Mouse (Mus musculus) embryo, embryonic 10.5 days (tissue): ENCODE results near the gene Ptpn11.

Source experiments
- DNase-seq: peaks from one replicate; pipeline ENCODE4 v3.0.0-alpha.2; 2015; ENCODE audit warnings: low spot score

The Ptpn11 gene

DNA sequence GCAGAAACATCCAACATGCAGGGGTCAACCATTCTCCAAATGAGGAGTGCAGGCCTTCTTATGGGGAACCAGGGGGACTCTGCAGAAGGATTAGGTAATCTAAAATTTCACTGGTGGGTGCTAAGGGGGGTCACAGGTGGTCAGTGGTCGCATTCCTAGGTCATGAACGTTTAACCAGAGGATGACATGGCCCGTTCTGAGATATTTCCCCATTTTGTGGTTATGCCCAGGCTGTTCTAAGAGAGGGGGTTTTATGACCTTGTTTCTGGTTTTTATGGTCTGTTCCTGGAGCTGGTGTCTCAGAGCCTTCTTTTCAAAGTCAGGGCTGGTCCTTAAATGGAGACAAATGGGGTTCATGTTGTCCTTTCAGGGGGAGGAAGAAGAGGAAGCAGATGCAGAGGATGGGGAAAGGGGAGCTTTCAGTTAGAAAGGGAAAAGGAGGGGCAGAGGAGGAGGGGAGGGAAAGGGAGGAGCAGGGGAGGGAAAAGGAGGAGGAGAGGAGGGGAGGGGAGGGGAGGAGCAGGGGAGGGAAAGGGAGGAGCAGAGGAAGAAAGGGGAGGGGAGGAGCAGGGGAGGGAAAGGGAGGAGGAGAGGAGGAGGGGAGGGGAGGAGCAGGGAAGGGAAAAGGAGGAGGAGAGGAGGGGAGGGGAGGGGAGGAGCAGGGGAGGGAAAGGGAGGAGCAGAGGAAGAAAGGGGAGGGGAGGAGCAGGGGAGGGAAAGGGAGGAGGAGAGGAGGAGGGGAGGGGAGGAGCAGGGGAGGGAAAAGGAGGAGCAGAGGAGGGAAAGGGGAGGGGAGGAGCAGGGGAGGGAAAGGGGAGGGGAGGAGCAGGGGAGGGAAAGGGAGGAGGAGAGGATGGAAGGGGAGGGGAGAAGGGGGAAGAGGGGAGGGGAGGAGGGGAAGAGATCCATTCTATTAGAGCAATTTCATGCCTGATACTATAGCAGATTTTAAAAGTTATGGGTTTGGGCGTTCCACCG, 66.7 kb downstream of the Ptpn11 start:
- peak; percentile 13 for DNase-seq

DNA sequence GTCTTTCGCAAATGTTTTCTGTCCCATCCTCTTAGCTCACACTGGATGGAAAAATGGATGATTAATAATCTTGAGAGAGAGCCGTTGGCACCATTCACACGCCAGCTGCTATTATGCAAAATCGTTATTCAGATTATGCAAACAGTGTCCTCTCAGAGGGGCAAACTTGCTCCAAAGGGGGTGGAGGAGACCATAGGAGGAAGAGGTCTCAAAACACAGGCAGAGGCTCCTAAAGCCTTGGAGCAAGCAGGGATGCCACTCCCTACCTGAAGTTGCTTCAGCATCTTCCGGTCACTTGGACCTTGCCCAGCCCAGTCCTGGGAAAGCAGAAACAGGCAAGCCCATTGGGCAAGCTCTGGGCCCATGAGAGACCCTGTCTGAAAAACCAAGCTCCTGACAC, 67.8 kb downstream of the Ptpn11 start:
- DNase-seq = no peak

DNA sequence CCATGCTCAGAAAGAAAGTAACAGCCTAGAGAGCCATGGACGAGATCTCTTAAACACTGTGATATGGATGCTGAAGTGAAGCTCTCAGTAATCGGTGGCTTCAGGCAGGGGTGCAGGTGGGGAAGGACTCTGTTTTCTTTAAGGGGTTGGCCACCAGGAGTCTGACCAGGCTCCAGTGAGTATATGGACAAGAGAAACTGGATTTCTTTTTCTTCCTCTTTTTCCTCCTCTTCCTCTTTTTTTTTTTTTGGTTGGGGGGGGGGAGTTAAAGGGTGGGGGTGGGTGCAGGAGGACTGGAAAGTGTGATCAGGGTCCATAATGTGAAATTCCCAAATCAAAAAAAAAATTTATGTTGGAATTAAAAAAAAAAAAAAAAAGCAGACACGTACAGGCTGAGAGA, 68.6 kb downstream of the Ptpn11 start:
- no peak for DNase-seq

DNA sequence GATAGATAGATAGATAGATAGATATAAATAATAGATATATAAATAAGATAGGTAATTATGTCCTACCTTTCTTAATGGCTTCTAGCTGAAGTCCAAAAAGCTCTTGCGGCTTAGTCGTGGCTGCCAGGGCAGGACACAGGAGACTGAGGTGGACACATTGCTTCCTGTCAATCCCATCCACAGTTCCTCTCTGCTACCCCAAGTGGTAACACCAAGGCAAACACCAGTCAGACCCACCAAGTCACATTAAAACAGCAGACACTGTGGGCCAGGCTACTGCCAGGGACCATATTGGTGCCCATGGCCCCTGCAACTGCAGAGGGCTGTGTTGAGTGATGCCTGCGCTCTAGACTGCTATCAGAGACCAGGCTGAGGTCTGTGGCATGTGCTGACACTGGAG, 69.2 kb downstream of the Ptpn11 start:
- no peak for DNase-seq

DNA sequence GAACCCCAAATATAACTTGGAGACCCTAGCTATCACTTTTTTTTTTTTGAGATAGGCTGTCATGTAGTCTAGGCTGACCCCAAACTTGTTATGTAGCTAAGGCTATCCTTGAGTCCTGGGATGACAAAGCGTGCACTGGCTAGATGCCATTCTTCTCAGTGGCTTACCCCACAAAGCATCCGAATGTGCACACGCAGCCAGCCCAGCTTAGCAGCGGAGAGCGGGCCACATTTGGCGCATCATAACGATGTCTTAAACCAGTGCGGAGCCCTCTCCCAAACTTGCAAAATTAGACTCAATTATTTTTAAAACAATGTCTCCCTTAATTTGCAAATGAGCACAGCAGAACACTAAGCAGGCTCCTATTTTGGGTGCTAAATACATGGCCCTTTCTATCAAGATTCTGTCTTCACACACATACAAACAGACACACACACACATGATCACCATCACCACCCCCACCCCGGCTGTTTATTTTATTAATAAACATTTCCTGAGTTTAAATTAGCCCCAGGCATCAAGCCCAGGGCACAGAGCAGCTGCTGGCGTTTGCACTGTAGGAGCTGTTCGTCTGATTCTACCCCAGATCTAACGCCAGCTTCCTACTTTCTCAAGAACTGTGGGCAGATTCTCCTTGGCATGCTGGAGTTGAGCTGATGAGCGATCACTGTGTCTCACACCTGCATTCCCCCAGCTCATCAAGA, 71.7 kb downstream of the Ptpn11 start:
- DNase-seq = no peak

DNA sequence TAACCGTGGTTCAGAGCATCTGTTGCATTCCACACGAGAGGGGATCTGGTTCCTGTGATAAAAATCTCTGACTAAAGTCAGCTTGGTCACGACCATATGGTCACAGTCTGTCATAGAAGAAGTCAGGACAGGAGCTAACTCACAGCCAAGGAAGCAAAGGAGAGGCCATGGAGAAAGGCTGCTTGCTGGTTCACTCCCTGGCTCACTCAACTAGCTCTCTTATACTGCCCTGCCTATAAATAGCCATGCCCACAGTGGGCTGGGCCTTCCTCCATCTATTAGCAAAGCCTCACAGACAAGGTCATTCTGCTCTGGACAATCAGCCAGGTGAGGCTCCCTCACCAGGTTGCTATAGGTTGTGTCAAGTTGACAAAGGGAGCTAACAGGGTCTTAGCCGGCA, 72.9 kb downstream of the Ptpn11 start:
- no peak for DNase-seq

DNA sequence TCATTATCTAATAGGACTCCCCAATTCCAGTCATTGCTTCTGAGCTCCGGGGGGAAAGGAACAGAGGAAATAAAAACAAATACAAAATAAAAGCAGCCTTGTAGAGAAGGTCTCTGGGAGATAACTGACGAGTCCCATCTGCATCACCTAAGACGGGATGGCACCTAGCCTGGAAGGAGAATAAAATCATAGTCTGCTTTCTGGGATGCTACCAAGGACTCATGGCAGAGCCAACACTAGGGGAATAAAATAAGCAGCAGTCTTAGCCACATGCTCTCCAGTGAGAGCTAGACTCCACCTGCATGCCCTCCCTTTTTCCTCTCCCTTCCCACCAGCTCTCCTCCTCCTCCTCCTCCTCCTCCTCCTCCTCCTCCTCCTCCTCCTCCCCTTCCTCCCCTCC, 74.3 kb downstream of the Ptpn11 start:
- DNase-seq = no peak

DNA sequence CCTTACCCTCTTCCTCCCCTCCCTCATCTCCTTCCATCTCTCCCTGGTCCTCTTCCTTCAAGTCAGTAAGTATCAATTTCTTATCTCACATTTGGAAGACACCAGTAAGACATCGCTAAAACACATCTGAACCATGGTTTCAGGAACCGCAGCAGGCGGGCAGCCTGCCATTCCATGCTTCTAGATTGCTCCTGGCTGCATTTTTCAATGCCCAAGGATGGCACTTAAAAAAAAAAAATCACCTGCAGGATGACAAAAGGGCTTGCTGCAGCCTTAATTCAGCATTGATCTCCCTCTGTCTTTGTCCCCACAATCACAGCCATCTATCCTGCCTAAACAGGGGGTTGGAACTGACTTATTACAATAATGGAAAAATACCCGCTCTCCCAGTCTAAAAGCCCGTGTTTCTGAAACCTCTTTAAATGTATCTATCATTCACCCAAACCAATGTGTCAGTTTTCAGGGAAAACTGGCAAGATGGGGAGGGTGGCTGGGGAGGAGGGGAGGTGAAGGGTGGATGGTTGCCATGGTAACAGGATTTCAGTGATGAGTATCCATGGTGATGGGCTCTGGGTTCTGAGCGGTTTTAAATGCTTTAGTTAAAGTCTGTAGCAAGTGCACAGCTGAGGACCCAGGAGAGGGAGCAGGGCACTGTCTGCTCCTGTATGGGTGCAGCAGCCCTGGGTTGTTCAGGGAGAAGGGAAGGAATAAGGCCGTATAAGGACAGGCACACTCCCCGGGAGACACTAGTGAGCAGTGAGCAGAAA, 75.6 kb downstream of the Ptpn11 start:
- peak; percentile 74 for DNase-seq

DNA sequence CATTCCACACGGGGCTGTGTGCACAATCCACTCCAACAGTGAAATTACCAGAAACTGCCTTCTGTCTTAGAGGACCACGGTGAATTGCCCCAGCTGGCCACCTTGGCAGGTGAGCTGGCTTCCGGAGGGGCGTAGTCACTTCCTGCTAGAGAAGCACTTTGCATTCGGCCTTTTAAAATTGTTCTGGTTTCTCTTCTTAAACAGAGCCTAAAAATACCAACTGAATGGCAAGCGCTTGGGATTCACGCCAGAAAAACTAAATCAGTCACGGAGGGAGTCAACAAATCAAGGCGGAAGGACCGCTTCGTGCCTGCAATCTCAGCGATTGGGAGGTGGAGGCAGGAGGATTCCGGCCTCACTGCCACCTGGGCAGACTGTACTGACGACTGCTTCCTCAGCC, 77.0 kb downstream of the Ptpn11 start:
- DNase-seq = no peak

DNA sequence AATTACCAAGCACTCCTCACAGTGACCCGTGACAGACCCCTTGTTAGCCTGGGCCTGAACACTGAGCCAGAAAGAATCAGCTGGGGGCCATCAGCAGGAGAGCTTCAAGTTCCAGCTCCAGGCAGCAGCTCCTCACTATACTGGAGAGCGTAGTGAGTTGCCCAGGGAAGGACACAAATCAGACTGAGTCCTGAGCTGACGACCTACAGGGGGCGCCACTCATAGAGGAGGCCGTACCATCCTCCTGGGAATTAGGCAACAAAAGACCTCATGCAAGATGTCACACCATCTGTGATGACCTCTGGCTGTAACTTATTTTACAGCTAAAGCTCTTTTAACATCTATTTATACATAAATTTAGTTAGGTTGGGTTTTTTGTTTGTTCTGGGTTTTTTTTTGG, 78.8 kb downstream of the Ptpn11 start:
- peak; percentile 23 for DNase-seq

DNA sequence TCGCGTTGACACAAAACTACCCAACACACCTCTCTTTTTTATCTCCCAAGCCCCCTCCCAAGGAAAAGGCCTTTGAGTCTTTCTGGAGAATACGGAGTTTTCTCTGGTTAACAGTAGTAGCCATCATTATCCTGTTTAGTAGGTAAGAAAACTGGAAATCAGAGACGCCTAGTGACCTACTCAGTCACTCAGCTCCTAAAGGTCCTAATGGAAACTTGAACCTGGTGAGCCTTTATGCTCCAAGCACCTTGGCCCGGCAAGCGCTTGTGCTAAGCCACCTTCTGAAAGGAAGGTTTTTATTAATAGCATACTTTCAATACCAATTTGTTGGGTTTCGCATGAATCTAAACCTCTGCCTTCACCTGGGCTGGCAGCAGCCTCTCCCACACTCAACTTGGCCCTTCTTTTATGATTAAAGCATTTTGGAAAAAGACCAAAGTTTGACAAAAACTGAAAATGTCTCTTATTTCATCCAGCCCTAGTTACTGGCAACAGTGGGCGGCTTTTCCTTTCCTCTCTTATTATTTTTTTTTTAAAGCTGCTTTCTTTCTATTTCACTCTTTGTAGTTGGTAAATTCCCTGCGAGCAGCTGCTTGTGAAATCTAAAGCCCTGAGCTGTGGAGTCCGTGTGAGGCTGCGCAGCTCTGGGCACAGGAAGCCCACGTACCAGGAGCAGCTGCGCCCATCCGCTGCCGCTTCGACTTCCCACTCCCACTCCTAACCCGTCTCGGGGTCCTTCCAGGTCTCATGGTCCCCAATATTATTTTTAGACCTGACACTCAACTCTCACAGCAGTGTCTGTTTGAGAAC, 79.9 kb downstream of the Ptpn11 start:
- no peak for DNase-seq

DNA sequence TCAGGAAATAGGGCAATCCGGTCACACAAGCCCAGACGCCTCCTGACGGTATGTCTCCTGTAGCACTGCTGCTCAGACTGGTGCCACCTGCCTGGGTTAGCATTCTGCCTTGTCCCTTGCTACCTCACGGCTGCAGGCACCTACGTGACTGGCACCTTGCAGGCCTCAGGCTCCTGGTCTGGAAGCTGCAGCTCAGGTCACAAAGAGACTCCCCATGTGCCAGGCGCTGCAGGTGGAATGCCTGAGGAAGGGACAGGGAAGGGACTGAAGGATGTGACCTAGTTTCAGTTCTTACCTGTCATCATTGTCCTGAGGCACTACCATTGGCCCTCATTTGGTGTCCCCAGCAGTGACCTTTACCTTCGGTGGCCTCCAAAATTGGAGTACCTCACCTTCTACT, 82.0 kb downstream of the Ptpn11 start:
- DNase-seq = no peak

DNA sequence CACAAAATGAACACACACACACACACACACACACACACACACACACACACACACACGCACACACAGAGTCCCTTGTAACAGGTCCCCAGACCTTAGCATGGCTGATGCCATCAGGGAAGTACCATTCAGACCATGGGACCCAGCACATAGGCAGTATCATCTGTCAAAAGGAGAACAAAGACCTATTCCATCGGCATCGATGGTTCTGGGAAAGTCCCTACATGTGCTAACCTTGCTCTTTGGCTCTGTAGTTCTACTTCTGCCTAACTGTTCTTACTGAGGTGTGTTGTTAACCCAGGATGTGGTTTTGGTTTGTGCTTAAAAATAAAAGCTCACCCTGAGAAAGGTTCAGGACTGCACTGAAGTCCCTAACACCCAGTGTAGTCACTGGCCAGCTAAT, 84.3 kb downstream of the Ptpn11 start:
- no peak for DNase-seq

DNA sequence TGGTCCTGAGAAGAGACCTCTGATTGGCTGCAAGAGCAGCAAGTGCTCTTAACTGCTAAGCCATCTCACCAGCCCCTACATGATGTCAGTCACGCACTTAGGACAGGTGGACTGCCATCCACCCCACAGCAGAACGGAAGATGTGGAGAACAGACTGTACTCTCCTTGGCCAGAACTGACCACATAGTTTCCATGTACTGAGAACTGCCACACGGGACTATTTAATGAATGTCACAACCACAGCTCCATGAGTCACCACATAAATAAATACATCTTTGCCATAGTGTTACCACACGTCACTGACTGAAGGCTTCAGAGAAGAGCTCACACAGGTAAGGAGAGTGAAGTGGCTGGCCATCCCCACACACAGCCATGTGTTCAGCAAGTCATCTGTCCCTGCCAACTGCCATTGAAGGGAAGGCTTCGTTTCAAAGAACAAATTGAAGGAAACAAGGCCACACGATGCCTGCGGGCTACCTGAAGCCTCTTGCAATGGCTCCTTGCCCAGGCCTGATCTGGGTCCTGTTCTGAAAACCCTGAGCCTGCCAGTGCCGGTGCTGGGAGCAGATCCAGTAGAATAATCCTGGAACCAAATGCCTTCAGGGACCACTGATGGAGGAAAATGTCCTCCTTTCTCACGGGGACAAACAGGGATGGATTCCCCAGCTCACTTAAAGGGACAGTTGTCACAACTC, 90.2 kb downstream of the Ptpn11 start:
- DNase-seq = no peak

DNA sequence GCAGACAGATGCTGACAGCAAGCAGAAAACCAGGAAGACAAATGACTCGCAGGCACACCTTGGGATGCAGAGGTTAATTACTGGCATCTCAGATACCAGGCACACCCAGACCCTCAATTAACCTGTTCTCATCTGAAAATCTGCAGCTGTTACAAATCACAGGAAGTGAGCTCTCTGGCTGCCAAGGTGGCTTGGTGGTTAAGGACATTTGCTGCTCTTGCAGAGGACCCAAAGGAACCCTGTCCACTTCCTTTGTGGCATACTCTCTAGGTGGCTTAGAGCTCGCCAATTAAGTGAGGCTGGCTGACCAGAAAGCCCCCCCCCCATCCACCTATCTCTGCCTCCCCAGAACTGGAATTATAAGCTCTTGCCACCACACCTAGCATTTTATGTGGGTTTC, 91.1 kb downstream of the Ptpn11 start:
- no peak for DNase-seq

DNA sequence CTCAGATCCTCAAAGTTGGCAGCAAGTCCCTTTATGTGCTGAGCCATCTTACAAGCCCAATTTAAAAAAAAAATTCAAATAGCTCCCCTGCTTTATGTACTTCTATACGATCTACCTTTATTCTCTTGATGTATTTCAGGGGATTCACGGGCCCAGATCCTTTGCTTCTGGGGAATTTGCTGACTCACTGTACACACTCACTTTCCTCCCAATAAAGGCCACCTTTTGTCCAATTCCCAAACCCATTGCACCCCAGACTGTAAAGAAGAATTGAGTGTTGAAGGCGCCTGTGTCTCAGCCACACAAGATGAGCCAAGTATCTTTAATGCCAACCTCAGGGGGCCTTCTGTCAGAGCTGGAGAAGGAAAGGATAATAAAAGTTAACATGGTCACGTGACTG, 93.2 kb downstream of the Ptpn11 start:
- no peak for DNase-seq

DNA sequence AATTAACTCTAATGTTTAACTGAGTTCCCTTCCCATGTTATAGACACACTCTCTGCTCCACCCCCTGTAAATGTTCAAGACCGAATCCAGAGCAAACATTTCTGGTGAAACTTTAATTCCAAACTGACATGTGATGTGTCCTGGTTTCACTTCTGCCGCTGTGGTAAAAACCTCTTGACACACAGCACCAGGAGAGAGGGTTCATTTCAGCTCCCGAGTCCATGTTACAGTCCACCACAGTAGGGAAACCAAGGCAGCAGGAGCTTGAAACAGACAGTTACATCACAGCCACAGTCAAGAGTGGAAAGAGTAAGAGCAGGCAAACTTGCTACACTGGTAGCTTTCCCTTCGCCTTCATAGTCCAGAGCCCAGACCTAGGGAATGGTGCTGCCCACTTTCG, 94.5 kb downstream of the Ptpn11 start:
- no peak for DNase-seq

DNA sequence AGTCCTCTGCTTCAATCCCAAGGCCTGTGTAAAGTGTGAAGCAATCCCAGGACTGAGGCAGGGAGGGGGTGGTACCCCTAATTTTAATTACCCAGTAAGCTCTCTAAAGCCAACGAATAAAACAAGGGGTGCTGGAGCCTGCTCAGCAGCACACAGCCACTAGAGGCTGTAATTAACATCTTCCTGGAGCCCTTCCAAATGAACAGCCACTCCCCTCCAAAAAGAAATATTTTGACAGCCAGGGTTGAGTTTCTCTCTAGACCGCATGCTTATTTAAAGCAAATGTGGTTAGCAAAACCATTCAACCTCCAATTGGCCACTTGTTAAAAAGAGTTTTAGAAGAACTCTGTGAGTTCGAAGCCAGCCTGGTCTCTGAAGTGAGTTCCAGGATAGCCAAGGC, 97.9 kb downstream of the Ptpn11 start:
- DNase-seq = no peak

DNA sequence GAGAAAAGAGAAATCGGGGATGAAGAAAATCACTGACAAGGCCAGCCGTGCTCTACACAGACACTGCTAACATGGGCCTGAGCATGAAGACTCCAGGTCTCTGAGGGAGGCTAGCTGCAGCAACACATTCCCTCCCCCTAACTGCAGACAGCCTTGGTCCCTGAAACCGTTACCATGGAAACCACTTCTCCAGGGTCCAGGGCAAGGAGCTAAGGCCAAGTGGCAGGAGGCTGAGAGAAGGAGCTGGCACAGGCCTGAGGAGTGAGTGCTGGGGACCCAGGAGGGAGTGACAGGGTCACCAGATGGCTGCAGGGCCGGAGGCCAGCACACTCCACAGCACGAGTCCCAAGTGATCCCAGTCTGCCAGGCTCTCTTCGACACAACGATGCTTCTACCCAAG, 101.5 kb downstream of the Ptpn11 start:
- DNase-seq = peak; percentile 15

DNA sequence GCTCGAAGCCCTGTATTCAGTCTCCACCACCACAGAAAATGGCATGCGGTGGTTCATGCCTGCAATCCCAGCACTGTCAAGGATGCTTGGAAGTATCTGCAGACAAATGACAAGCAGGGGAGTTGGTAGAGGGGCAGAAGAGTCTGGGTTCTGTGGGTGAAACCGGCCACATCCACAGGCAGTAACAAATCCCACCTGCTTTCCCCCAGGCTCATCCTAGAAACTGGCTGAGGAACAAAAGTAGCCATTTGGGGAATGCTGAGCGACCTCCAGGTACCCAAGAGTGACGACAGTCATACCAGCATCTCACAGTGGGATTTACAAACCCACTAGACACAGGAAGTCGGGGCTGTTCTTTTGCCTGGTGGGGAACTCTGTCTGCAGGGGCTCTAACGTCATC, 103.5 kb downstream of the Ptpn11 start:
- DNase-seq = no peak

DNA sequence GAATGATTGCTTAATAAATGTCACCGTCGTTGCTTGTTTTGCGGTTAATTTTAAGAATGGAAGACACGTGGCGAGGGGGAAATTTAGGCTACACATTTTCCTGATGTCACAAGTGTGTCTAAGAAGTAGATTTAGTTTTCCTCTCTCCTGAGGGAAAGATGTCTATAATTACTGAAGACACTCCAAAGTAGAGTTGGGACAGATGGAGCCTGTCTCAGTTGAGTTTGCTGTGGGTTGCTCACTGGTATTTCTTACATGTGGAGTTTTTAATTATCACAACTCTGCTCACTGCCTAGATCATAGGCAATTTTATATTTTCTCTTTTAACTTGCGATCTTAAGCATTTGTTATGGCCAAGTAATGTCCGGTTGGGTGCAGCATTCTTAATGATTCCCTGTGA, 108.6 kb downstream of the Ptpn11 start:
- DNase-seq = no peak
